Mouse (Mus musculus) limb, embryonic 13.5 days (tissue): ENCODE data around the gene Nipbl. TPM values are rescaled to one million over a fixed set of nuclear protein-coding genes. Genes with fewer than 3 reads are reported as not detected.

ENCODE experiments used
- ATAC-seq: fragments of 200-750 bp; cut with Nextera tagmentation; 2 replicates; pipeline ENCODE4 v1.8.0; 2017; ENCODE audit warnings: low read depth, moderate number of reproducible peaks, moderate TSS enrichment; ENCODE audit not compliant: low FRiP score
- H3K27ac ChIP-seq: fragments of 300-500 bp; sonication (generic); 2 replicates; pipeline ENCODE4 v1.5.1; 2015; ENCODE audit warnings: inconsistent platforms, mild to moderate bottlenecking, moderate library complexity
- H3K27me3 ChIP-seq: fragments of 300-500 bp; sonication (generic); 2 replicates; pipeline ENCODE4 v1.6.1; 2015; ENCODE audit warnings: mild to moderate bottlenecking, inconsistent platforms
- H3K36me3 ChIP-seq: fragments of 300-500 bp; sonication (generic); 2 replicates; pipeline ENCODE4 v1.6.1; 2015; ENCODE audit warnings: inconsistent platforms, mild to moderate bottlenecking, moderate library complexity
- H3K4me1 ChIP-seq: fragments of 300-500 bp; sonication (generic); 2 replicates; pipeline ENCODE4 v1.6.1; 2015; ENCODE audit warnings: inconsistent platforms
- H3K4me2 ChIP-seq: fragments of 300-500 bp; sonication (generic); replicated peaks from 2 replicates; pipeline ENCODE4 v1.6.1; 2015; ENCODE audit warnings: inconsistent platforms, mild to moderate bottlenecking, moderate library complexity
- H3K4me3 ChIP-seq: fragments of 300-500 bp; sonication (generic); 2 replicates; pipeline ENCODE4 v1.5.1; 2015; ENCODE audit warnings: moderate library complexity, mild to moderate bottlenecking, inconsistent platforms
- H3K9ac ChIP-seq: fragments of 300-500 bp; sonication (generic); 2 replicates; pipeline ENCODE4 v1.6.1; 2015; ENCODE audit warnings: mild to moderate bottlenecking, inconsistent platforms
- H3K9me3 ChIP-seq: fragments of 300-500 bp; sonication (generic); 2 replicates; pipeline ENCODE4 v1.6.1; 2016; ENCODE audit warnings: inconsistent platforms
- WGBS: fragments of 180-500 bp; shearing (Covaris S2); methylation state at CpG from one replicate; pipeline ENCODE4 v1.1.7; 2015; 5-methylcytosine and 5-hydroxymethylcytosine counted together
- polyA plus RNA-seq: library from polyadenylated mRNA; unstranded; fragments of >200 nt; fragmentation: Nextera tagmentation; extraction: Ambion mirVana; gene quantifications from 2 replicates; pipeline ENCODE4 v1.2.1, GENCODE M21; 2015

Nipbl gene
- polyA plus RNA-seq, 1 experiment from 2014 or later, result 20.8 TPM

DNA sequence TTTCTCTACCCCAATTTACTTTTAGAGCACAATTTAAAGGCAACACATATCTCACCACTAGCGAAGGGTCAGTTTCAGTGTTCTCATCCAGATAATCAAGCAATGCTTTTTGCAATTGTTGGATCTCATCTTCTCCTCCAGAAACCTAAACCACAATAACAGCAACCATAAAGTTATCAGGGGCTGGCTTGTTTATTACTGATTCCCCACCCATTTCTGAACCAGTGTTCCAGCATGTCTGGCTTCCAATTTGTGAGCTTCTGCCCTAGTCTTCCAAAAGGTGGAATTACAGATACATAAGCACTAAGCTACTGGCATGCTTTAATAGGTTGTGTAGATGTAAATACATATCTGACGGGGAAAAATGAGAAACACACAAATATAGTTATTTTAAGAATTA is 118.6 kb downstream of the Nipbl start:
- peaks cover 56% of the 10 kb centered on the region for H3K36me3 ChIP-seq
- H3K4me1 ChIP-seq, result no peaks in the 10 kb centered on the region
- WGBS, result 95% methylated on average over 2 of the region's 2 CpGs
- no peak overlapping the region for H3K4me3 ChIP-seq
- H3K27me3 ChIP-seq, result no peaks in the 10 kb centered on the region
- H3K4me2 ChIP-seq, result no peak overlapping the region
- ATAC-seq, result no peak
- H3K9ac ChIP-seq, result no peak overlapping the region
- no peak overlapping the region for H3K27ac ChIP-seq
- no peaks in the 10 kb centered on the region for H3K9me3 ChIP-seq

DNA sequence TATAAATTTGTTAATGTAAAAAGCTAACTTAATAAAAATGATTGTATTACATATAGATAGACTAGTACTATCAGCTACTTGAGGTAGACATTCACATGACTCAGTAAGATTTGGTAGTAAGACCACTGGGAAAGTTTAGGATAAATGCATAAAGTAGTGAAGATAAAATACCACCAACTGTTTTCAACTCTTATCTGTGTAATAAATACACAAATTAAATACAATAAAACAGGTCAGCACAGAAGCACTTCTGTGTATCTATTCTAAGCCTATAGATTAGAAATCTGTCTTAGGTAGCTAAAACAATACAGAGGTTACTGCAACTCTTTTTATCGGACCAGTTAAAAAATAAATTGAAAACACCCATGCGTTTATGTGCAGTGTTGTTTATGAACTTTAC is 119.4 kb downstream of the Nipbl start:
- Histone ChIP-seq H3K9me3 (no peaks in the 10 kb centered on the region), H3K4me3 (no peak overlapping the region), H3K4me1 (no peaks in the 10 kb centered on the region), H3K9ac (no peak overlapping the region), H3K4me2 (no peak overlapping the region), H3K27ac (no peak overlapping the region), H3K36me3 (peaks cover 60% of the 10 kb centered on the region), H3K27me3 (no peaks in the 10 kb centered on the region)
- 92% methylated on average over 2 of the region's 2 CpGs for WGBS
- ATAC-seq, result no peak

- H3K27ac ChIP-seq, result no peak overlapping the region
- H3K36me3 ChIP-seq, result peaks cover 58% of the 10 kb centered on the region
- H3K27me3 ChIP-seq, result no peaks in the 10 kb centered on the region
- no peak overlapping the region for H3K4me2 ChIP-seq
- H3K9ac ChIP-seq, result no peak overlapping the region
- H3K4me3 ChIP-seq, result no peak overlapping the region
- H3K4me1 ChIP-seq, result no peaks in the 10 kb centered on the region
- ATAC-seq, result no peak
- no peaks in the 10 kb centered on the region for H3K9me3 ChIP-seq
- WGBS, result 94% methylated on average over 4 of the region's 4 CpGs
These were observed 120.2 kb downstream of the Nipbl start for GRCm38 (mm10) chr15:8324061-8324460.

DNA sequence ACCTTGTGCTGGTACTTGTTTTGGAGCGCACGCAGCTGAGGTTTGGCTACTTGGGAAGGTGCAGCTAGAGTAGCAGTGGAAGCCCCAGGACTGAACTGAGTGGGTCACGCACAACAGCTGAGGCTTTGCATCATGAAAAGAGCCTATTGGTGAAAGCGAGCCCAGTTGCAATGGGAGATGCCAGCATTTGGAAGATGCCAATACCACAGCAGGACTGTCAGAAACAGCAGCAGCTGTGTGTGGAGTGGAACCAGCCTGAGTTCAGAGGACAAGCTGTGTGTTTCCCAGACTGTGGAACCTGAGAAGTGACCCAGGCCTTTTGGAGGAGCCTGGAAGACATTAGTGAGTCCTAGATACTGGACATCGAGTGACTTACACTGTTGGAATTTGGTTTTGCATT is 122.8 kb downstream of the Nipbl start:
- H3K4me3 ChIP-seq, result no peak overlapping the region
- no peaks in the 10 kb centered on the region for H3K9me3 ChIP-seq
- H3K27ac ChIP-seq, result no peak overlapping the region
- H3K9ac ChIP-seq, result no peak overlapping the region
- H3K4me1 ChIP-seq, result no peaks in the 10 kb centered on the region
- WGBS, result 91% methylated on average over 5 of the region's 5 CpGs
- no peak for ATAC-seq
- H3K27me3 ChIP-seq, result no peaks in the 10 kb centered on the region
- no peak overlapping the region for H3K4me2 ChIP-seq
- H3K36me3 ChIP-seq, result peaks cover 56% of the 10 kb centered on the region

DNA sequence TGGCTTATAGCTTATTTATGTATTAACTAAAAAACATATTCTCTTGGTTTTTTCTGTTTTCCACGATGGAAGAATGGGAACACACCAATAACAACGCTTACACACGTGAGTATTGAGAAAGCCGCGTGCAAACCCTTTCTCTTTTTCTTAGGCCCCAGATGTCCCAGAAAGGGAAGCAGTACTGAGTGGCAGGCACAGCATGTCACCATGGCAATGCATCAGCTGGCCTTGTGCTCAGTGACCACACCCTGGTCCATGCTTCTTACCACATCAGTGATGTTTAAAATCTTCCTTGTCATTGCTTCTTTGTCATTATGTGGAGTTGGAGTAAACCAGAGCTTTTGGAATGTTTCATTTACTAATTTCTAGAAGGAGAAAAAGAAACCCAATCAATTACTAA is 125.1 kb downstream of the Nipbl start:
- Histone ChIP-seq H3K9me3 (no peaks in the 10 kb centered on the region), H3K27me3 (no peaks in the 10 kb centered on the region), H3K9ac (no peak overlapping the region), H3K36me3 (peaks cover 44% of the 10 kb centered on the region), H3K4me2 (no peak overlapping the region), H3K4me1 (no peaks in the 10 kb centered on the region), H3K4me3 (no peak overlapping the region), H3K27ac (no peak overlapping the region)
- WGBS, result 92% methylated on average over 5 of the region's 5 CpGs
- no peak for ATAC-seq

- no peak overlapping the region for H3K4me3 ChIP-seq
- H3K4me2 ChIP-seq, result no peak overlapping the region
- no peaks in the 10 kb centered on the region for H3K9me3 ChIP-seq
- WGBS, result 58% methylated on average over 4 of the region's 4 CpGs
- H3K27me3 ChIP-seq, result no peaks in the 10 kb centered on the region
- H3K4me1 ChIP-seq, result no peaks in the 10 kb centered on the region
- no peak overlapping the region for H3K27ac ChIP-seq
- ATAC-seq, result no peak
- no peak overlapping the region for H3K9ac ChIP-seq
- peaks cover 43% of the 10 kb centered on the region for H3K36me3 ChIP-seq
These were observed 126.9 kb downstream of the Nipbl start for GRCm38 (mm10) chr15:8317381-8317780.

GRCm38 (mm10) chr15:8305474-8305873 is 138.8 kb downstream of the Nipbl start:
- no peak overlapping the region for H3K9ac ChIP-seq
- no peak overlapping the region for H3K4me2 ChIP-seq
- WGBS, result 96% methylated on average over 1 of the region's 1 CpGs
- H3K27ac ChIP-seq, result no peak overlapping the region
- H3K4me1 ChIP-seq, result no peaks in the 10 kb centered on the region
- no peak overlapping the region for H3K4me3 ChIP-seq
- no peaks in the 10 kb centered on the region for H3K27me3 ChIP-seq
- H3K9me3 ChIP-seq, result no peaks in the 10 kb centered on the region
- no peak for ATAC-seq
- H3K36me3 ChIP-seq, result peaks cover 70% of the 10 kb centered on the region

DNA sequence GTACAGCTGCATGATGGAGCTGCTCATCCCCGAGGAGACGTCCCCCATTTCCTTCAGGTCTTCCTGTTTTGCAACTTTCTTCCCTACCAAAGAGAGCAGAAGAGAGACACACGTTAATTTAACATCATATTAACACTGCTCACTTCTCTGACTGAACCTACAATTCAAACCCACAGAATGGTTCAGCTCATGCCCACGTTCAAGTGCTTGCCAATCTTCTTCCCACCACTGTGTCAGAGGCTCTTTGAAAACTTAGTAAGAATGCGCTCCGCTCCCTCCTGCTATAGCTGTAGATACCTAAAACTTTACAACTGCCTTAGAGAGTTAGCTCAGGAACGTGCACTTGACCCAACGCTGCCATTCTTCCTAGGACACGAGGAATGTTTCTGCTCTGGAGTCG is 141.3 kb downstream of the Nipbl start:
- no peaks in the 10 kb centered on the region for H3K4me1 ChIP-seq
- WGBS, result 94% methylated on average over 10 of the region's 10 CpGs

GRCm38 (mm10) chr15:8294150-8294549 is 150.1 kb downstream of the Nipbl start:
- Histone ChIP-seq H3K36me3 (peaks cover 80% of the 10 kb centered on the region), H3K9me3 (no peaks in the 10 kb centered on the region), H3K4me2 (no peak overlapping the region), H3K27ac (no peak overlapping the region), H3K27me3 (no peaks in the 10 kb centered on the region), H3K4me3 (no peak overlapping the region), H3K4me1 (no peaks in the 10 kb centered on the region), H3K9ac (no peak overlapping the region)
- 88% methylated on average over 6 of the region's 6 CpGs for WGBS
- ATAC-seq, result no peak

More for the DNA sequence above, 141.3 kb downstream of the Nipbl start:
- Histone ChIP-seq H3K4me2 (no peak overlapping the region), H3K4me3 (no peak overlapping the region), H3K9me3 (no peaks in the 10 kb centered on the region), H3K9ac (no peak overlapping the region), H3K27ac (no peak overlapping the region), H3K36me3 (peaks cover 81% of the 10 kb centered on the region), H3K27me3 (no peaks in the 10 kb centered on the region)
- no peak for ATAC-seq

DNA sequence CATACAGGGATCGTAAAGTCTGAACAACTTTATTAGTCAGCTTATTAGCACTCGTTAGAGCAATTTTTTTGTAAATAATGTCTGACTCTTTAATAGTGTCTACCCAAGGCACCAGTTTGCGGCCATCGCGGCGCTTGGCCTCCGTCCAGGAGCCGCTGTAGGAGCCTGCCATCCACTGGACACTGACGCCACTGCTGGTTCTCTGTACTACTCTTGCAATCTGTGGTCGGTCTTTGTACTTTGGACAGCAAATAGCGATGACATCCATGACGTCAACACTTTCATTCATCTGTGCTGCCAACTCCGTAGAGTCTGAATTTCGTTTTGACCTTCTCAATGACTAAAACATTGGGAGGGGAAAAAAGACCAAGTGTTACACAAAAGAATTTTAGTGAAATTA is 153.0 kb downstream of the Nipbl start:
- no peaks in the 10 kb centered on the region for H3K9me3 ChIP-seq
- peak; percentile 60; the same call in 1 of the 2 replicates for ATAC-seq
- WGBS, result 72% methylated on average over 14 of the region's 14 CpGs
- H3K9ac ChIP-seq, result no peak overlapping the region
- no peak overlapping the region for H3K4me2 ChIP-seq
- H3K36me3 ChIP-seq, result peaks cover 58% of the 10 kb centered on the region
- H3K27me3 ChIP-seq, result no peaks in the 10 kb centered on the region
- no peak overlapping the region for H3K4me3 ChIP-seq
- H3K27ac ChIP-seq, result no peak overlapping the region
- H3K4me1 ChIP-seq, result no peaks in the 10 kb centered on the region

- Histone ChIP-seq H3K9me3 (no peaks in the 10 kb centered on the region), H3K4me2 (no peak overlapping the region), H3K27me3 (no peaks in the 10 kb centered on the region), H3K27ac (no peak overlapping the region), H3K4me3 (no peak overlapping the region), H3K4me1 (no peaks in the 10 kb centered on the region), H3K9ac (no peak overlapping the region), H3K36me3 (no peaks in the 10 kb centered on the region)
- ATAC-seq, result no peak
- WGBS, result 92% methylated on average over 2 of the region's 2 CpGs
These were observed 162.1 kb downstream of the Nipbl start for GRCm38 (mm10) chr15:8282155-8282554.

- H3K9me3 ChIP-seq, result no peaks in the 10 kb centered on the region
- 74% methylated on average over 7 of the region's 7 CpGs for WGBS
- no peak overlapping the region for H3K4me3 ChIP-seq
- H3K9ac ChIP-seq, result no peak overlapping the region
- H3K4me1 ChIP-seq, result no peaks in the 10 kb centered on the region
- no peak overlapping the region for H3K27ac ChIP-seq
- H3K4me2 ChIP-seq, result no peak overlapping the region
- ATAC-seq, result no peak
- no peaks in the 10 kb centered on the region for H3K27me3 ChIP-seq
- no peaks in the 10 kb centered on the region for H3K36me3 ChIP-seq
These were observed 162.6 kb downstream of the Nipbl start for GRCm38 (mm10) chr15:8281701-8282100.

DNA sequence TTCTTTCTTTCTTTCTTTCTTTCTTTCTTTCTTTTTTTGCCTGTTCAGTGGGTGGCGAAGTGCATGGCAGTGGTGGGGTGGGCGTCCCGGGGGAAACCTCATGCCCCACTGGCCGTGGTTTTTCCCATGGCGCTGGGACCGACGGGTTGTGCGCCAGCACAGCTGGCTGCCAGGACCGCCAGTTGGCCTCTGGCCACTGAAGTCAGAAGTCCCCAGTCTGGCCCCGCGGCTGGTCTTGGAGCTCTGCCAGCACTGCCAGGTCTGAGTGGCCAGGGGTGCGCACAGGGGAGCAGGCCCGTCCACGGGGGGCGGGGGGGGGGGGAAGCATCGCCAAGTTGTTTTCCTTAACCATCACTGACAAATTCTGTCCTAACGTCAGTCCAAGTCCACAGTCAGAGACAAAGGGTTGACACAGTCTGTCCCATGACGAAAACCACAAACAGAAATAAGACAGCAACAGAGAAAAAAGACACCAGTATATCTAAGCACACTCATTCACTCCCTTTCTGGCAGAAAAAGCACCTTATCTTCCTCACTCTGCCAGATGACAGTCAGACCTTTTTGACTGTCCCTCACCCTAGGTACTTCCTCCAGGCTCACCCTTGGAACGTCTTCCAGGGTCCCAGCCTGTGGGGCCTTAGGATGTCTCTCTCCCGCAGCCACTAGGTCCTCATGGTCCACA is 164.2 kb downstream of the Nipbl start:
- peak; percentile 51; the same call in 1 of the 2 replicates for ATAC-seq
- Histone ChIP-seq H3K9ac (no peak overlapping the region), H3K4me1 (no peaks in the 10 kb centered on the region), H3K27ac (no peak overlapping the region), H3K9me3 (peaks cover 6% of the 10 kb centered on the region), H3K4me3 (peak overlapping the region; percentile 40), H3K36me3 (peaks cover 6% of the 10 kb centered on the region), H3K4me2 (peak overlapping the region; percentile 63), H3K27me3 (no peaks in the 10 kb centered on the region)
- 65% methylated on average over 20 of the region's 20 CpGs for WGBS
